Mouse (Mus musculus) stomach, postnatal 0 days (tissue): ENCODE measurements around the gene Cep104. TPM values are rescaled to one million over a fixed set of nuclear protein-coding genes. Genes with fewer than 3 reads are reported as not detected.

ENCODE experiments used
- ATAC-seq: fragments of 200-750 bp; cut with Nextera tagmentation; 2 replicates; pipeline ENCODE4 v1.8.0; 2017; ENCODE audit not compliant: low FRiP score, low TSS enrichment
- DNase-seq: peaks from one replicate; pipeline ENCODE4 v3.0.0-alpha.2; 2016; ENCODE audit warnings: low spot score
- H3K27ac ChIP-seq: fragments of 300-500 bp; sonication (generic); replicated peaks from 2 replicates; pipeline ENCODE4 v1.5.1; 2014; ENCODE audit warnings: mild to moderate bottlenecking, control low read depth
- H3K27me3 ChIP-seq: fragments of 300-500 bp; sonication (generic); 2 replicates; pipeline ENCODE4 v1.6.1; 2014; ENCODE audit warnings: low read length; ENCODE audit not compliant: control insufficient read depth, insufficient read depth
- H3K36me3 ChIP-seq: fragments of 300-500 bp; sonication (generic); 2 replicates; pipeline ENCODE4 v1.6.1; 2014; ENCODE audit warnings: low read length, mixed read lengths; ENCODE audit not compliant: control insufficient read depth, insufficient read depth
- H3K4me1 ChIP-seq: fragments of 300-500 bp; sonication (generic); replicated peaks from 2 replicates; pipeline ENCODE4 v1.6.1; 2014; ENCODE audit warnings: antibody characterized with exemption; ENCODE audit not compliant: control insufficient read depth, insufficient read depth
- H3K4me2 ChIP-seq: fragments of 300-500 bp; sonication (generic); replicated peaks from 2 replicates; pipeline ENCODE4 v1.6.1; 2014; ENCODE audit warnings: low read depth, mild to moderate bottlenecking, control low read depth, moderate library complexity
- H3K4me3 ChIP-seq: fragments of 300-500 bp; sonication (generic); 2 replicates; pipeline ENCODE4 v1.5.1; 2014; ENCODE audit warnings: low read depth, low read length, control low read depth
- H3K9ac ChIP-seq: fragments of 300-500 bp; sonication (generic); 2 replicates; pipeline ENCODE4 v1.6.1; 2014; ENCODE audit warnings: mild to moderate bottlenecking, low read length, control low read depth, mixed read lengths
- H3K9me3 ChIP-seq: fragments of 300-500 bp; sonication (generic); 2 replicates; pipeline ENCODE4 v1.6.1; 2016; ENCODE audit warnings: low read length; ENCODE audit not compliant: control insufficient read depth
- CTCF ChIP-seq: IDR thresholded peaks from 2 replicates; pipeline ENCODE4 v1.5.1; 2016; ENCODE audit warnings: antibody characterized with exemption, low read depth, mild to moderate bottlenecking, moderate library complexity
- EP300 ChIP-seq: optimal IDR thresholded peaks from 2 replicates; pipeline ENCODE3; 2016; ENCODE audit warnings: antibody characterized with exemption
- WGBS: fragments of 180-500 bp; shearing (Covaris S2); extraction: QIAGEN DNeasy Blood & Tissue Kit; methylation state at CpG from one replicate; pipeline ENCODE4 v1.1.7; 2014; 5-methylcytosine and 5-hydroxymethylcytosine counted together
- polyA plus RNA-seq: library from polyadenylated mRNA; unstranded; fragments of >200 nt; fragmentation: Nextera tagmentation; extraction: Ambion mirVana; gene quantifications from 2 replicates; pipeline ENCODE4 v1.2.1, GENCODE M21; 2015

Gene Cep104
- polyA plus RNA-seq, 1 experiment from 2014 or later: 4.9 TPM

GRCm38 (mm10) chr4:154056661-154057060 lies 81.7 kb downstream of the Cep104 start:
- ATAC-seq (no peak), DNase-seq (no peak)
- WGBS: 36% methylated on average over 2 of the region's 2 CpGs
- H3K4me3 ChIP-seq: no peak overlapping the region
- TF ChIP-seq CTCF (no peak), EP300 (no peak)
- H3K9me3 ChIP-seq: no peaks in the 10 kb centered on the region
- no peaks in the 10 kb centered on the region for H3K4me1 ChIP-seq
- no peak overlapping the region for H3K9ac ChIP-seq
- H3K4me2 ChIP-seq: no peak overlapping the region
- no peaks in the 10 kb centered on the region for H3K27me3 ChIP-seq
- no peaks in the 10 kb centered on the region for H3K36me3 ChIP-seq
- no peak overlapping the region for H3K27ac ChIP-seq

- DNase-seq (no peak), ATAC-seq (no peak)
- WGBS: 52% methylated on average over 4 of the region's 4 CpGs
- no peak overlapping the region for H3K4me3 ChIP-seq
- TF ChIP-seq EP300 (no peak), CTCF (no peak)
- no peaks in the 10 kb centered on the region for H3K36me3 ChIP-seq
- H3K4me2 ChIP-seq: no peak overlapping the region
- no peaks in the 10 kb centered on the region for H3K4me1 ChIP-seq
- H3K9ac ChIP-seq: no peak overlapping the region
- no peaks in the 10 kb centered on the region for H3K27me3 ChIP-seq
- H3K9me3 ChIP-seq: no peaks in the 10 kb centered on the region
- H3K27ac ChIP-seq: no peak overlapping the region
Measured at GRCm38 (mm10) chr4:154057696-154058095, 82.7 kb downstream of the Cep104 start.

Other genes starting within 250 kb of the Cep104 start
- gene A430005L14Rik, start 18.0 kb upstream of the Cep104 start, polyA plus RNA-seq: 50.0 and 51.8 TPM in 2 replicates
- gene Dffb, start 68 bp upstream of the Cep104 start, polyA plus RNA-seq: 5.8 and 6.0 TPM in 2 replicates
- gene Lrrc47, start 36.5 kb downstream of the Cep104 start, polyA plus RNA-seq: 10.6 and 12.5 TPM in 2 replicates
- 29.8 and 31.2 TPM in 2 replicates for gene Smim1, start 51.0 kb downstream of the Cep104 start, polyA plus RNA-seq
- gene Ccdc27, start 67.5 kb downstream of the Cep104 start, polyA plus RNA-seq: 0.07 TPM in 1 of 2 replicates, not detected in the other
- 1.0 and 1.3 TPM in 2 replicates for gene Trp73, start 165.0 kb downstream of the Cep104 start, polyA plus RNA-seq
- gene Wrap73, start 167.2 kb downstream of the Cep104 start, polyA plus RNA-seq: 17.3 and 19.9 TPM in 2 replicates
- 165 and 170 TPM in 2 replicates for gene Tprgl, start 185.5 kb downstream of the Cep104 start, polyA plus RNA-seq
- 10.2 and 10.8 TPM in 2 replicates for gene Megf6, start 195.5 kb downstream of the Cep104 start, polyA plus RNA-seq